Mouse (Mus musculus) erythroblast, embryonic 14.5 days (primary cell): ENCODE measurements around the gene Hnrnpl. TPM values are rescaled to one million over a fixed set of nuclear protein-coding genes. Genes with fewer than 3 reads are reported as not detected.

Source experiments
- H3K27me3 ChIP-seq: 2 replicates; pipeline ENCODE4 v1.6.1; 2012; ENCODE audit warnings: inconsistent platforms; ENCODE audit not compliant: control insufficient read depth
- H3K36me3 ChIP-seq: 2 replicates; pipeline ENCODE4 v1.6.1; 2012; ENCODE audit warnings: mild to moderate bottlenecking, inconsistent platforms; ENCODE audit not compliant: control insufficient read depth
- H3K4me1 ChIP-seq: 2 replicates; pipeline ENCODE4 v1.6.1; 2012; ENCODE audit warnings: inconsistent platforms; ENCODE audit not compliant: control insufficient read depth
- H3K4me3 ChIP-seq: replicated peaks from 2 replicates; pipeline ENCODE3; 2012; ENCODE audit warnings: moderate library complexity, mild to moderate bottlenecking, inconsistent platforms
- H3K9me3 ChIP-seq: 2 replicates; pipeline ENCODE4 v1.6.1; 2012; ENCODE audit warnings: low read length, inconsistent platforms, mixed read lengths; ENCODE audit not compliant: control insufficient read depth
- GATA1 ChIP-seq: IDR thresholded peaks from 2 replicates; pipeline ENCODE4 v1.6.1; 2012; ENCODE audit warnings: low read length, inconsistent platforms, mixed read lengths
- TAL1 ChIP-seq: IDR thresholded peaks from 3 replicates; pipeline ENCODE4 v1.6.1; 2012; ENCODE audit warnings: low read length, inconsistent platforms, mixed read lengths
- polyA plus RNA-seq: library from polyadenylated mRNA; stranded (reverse); fragments of >175 nt; gene quantifications from 2 replicates; pipeline ENCODE4 v1.2.3, GENCODE M21; 2012

Hnrnpl gene
- polyA plus RNA-seq, 1 experiment, result 24.2 TPM

DNA sequence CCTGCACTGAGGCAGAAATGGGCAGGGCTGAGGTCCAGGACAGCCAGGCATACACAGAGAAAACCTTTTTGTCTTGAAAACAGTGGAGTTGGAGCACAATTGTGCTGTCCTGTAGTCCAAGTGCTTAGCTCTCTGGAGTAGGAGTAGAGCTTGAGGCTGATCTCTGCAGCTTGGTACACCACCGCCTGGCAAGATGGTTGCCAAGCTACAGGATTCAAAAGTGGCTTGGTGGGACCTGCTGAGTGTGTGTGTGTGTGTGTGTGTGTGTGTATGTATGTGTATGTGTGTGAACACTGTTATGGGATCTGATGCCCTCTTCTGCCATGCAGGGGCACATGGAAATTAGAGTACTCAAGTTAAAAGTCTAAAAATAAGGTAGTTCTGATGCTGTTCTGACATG, 14.2 kb downstream of the Hnrnpl start:
- no peak for TF ChIP-seq GATA1
- no peak for TF ChIP-seq TAL1
- Histone ChIP-seq H3K9me3 (no peaks in the 10 kb centered on the region), H3K27me3 (no peaks in the 10 kb centered on the region), H3K4me1 (peaks cover 59% of the 10 kb centered on the region), H3K36me3 (peaks cover 66% of the 10 kb centered on the region), H3K4me3 (no peak overlapping the region)

DNA sequence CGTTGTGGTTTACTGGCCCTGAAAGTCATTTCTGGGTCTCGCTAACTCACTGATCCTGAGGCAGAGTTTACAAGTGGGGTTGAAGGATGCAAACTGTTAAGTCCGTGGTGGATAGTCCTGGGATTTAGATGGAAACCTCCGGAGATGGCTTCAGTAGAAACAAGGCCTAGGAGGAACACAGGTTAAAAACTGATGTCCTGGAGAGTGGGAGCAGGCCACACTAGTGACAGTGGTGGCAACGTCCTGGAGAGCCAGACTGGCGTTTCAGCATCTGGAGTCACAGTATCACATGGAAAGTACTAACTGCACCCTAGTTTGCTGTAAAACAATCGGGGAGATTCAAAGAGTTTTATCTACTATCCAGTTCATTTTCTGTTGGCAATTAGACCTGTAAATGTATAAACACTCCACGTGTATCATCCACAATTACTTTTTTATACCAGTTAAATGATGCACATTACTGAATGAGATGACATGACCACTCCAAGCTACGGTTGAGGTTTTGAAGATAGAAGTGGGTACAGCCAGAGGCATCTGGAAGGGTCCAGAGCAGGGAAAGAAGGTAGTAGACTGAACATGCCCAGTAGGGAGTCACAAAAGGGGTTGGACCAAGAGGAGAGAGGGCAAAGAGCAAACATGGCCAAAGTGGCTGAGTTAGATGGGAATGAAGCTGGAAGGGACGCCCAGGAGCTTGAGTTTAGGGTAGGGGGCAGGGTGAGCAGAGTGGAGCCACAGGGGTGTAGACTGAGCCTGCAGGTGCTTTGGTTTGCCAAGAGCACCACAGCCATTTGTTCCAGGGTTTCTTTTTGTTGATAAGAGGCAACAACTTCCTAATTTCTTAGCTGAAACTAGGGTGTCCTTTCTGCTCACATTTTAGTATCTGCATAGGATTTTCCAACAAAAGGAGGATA, 14.9 kb downstream of the Hnrnpl start:
- no peaks in the 10 kb centered on the region for H3K27me3 ChIP-seq
- H3K36me3 ChIP-seq, result peaks cover 59% of the 10 kb centered on the region
- H3K4me3 ChIP-seq, result no peak overlapping the region
- H3K9me3 ChIP-seq, result no peaks in the 10 kb centered on the region
- peaks cover 52% of the 10 kb centered on the region for H3K4me1 ChIP-seq
- TF ChIP-seq TAL1 (no peak), GATA1 (no peak)

DNA sequence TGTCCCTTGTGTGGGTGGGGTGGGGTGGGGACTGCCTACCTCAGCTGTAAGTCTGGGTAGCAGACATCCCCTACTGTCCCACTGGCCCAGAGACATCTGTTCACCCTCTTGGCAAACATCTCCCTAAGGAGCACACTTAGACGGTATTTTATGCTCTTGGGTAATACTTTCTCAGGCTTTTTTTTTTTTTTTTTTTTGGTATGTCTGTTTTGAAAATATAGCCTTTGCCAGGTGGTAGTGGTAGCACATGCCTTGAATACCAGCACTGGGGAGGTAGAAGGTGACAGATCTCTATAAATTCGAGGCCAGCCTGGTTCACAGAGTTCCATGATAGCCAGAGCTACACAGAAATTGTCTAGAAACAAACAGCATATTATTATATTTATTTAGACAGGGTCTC, 15.6 kb downstream of the Hnrnpl start:
- peaks cover 45% of the 10 kb centered on the region for H3K4me1 ChIP-seq

GRCm38 (mm10) chr7:28824941-28825685, 16.8 kb downstream of the Hnrnpl start, which contains the start of gene Ech1:
Gene Ech1, plus strand, starts transcription at chr7:28825217.
- TF ChIP-seq TAL1, result no peak
- peak within 1 kb of the TSS; percentile 72 for H3K4me3 ChIP-seq
- no peaks in the 10 kb centered on the region for H3K27me3 ChIP-seq
- H3K9me3 ChIP-seq, result no peaks in the 10 kb centered on the region
- H3K4me1 ChIP-seq, result peaks cover 38% of the 10 kb centered on the region
- H3K36me3 ChIP-seq, result peaks cover 49% of the 10 kb centered on the region

More for the DNA sequence above, 15.6 kb downstream of the Hnrnpl start:
- H3K36me3 ChIP-seq, result peaks cover 54% of the 10 kb centered on the region
- no peak for TF ChIP-seq GATA1
- no peak for TF ChIP-seq TAL1
- no peak overlapping the region for H3K4me3 ChIP-seq
- no peaks in the 10 kb centered on the region for H3K27me3 ChIP-seq
- H3K9me3 ChIP-seq, result no peaks in the 10 kb centered on the region

DNA sequence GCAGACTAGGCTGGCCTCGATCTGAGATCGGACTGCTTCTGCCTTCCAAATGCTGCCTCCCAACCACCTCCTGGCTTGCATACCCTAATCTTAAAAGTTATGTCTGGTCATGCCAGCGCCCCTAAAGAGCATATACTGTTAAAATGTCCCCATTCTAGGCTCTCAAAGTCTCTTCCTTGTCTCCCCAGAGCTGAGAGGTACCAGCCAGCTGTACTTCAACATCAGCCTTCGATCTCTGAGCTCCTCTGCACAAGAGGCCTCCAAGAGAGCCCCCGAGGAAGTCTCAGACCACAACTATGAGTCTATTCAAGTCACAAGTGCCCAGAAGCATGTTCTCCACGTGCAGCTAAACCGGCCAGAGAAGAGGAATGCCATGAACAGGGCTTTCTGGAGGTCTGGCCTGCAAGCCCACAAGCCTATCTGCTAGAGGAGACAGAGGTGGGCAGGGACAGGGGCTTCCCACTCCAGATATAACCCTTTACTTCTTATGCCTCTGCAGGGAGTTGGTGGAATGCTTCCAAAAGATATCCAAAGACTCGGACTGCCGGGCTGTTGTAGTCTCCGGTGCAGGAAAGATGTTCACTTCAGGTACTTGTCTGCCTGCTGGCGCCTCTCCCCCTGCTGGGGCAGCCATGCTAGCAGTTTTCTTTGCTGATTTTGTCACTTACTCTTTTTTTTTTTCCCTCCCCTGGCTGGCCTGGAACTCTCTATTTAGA, 17.5 kb downstream of the Hnrnpl start:
- Histone ChIP-seq H3K36me3 (peaks cover 49% of the 10 kb centered on the region), H3K27me3 (no peaks in the 10 kb centered on the region), H3K9me3 (no peaks in the 10 kb centered on the region), H3K4me1 (peaks cover 38% of the 10 kb centered on the region), H3K4me3 (peak overlapping the region; percentile 72)
- TF ChIP-seq GATA1 (no peak), TAL1 (no peak)

- H3K4me3 ChIP-seq, result no peak overlapping the region
- no peaks in the 10 kb centered on the region for H3K27me3 ChIP-seq
- peaks cover 42% of the 10 kb centered on the region for H3K4me1 ChIP-seq
- TF ChIP-seq GATA1 (no peak), TAL1 (no peak)
- H3K9me3 ChIP-seq, result no peaks in the 10 kb centered on the region
- peaks cover 48% of the 10 kb centered on the region for H3K36me3 ChIP-seq
Measured at GRCm38 (mm10) chr7:28826402-28826772, 18.0 kb downstream of the Hnrnpl start.

GRCm38 (mm10) chr7:28827338-28827737, 19.0 kb downstream of the Hnrnpl start:
- Histone ChIP-seq H3K4me3 (no peak overlapping the region), H3K27me3 (no peaks in the 10 kb centered on the region), H3K36me3 (peaks cover 47% of the 10 kb centered on the region), H3K4me1 (peaks cover 47% of the 10 kb centered on the region), H3K9me3 (no peaks in the 10 kb centered on the region)
- TF ChIP-seq GATA1 (no peak), TAL1 (no peak)

GRCm38 (mm10) chr7:28829821-28830220, 21.5 kb downstream of the Hnrnpl start:
- H3K36me3 ChIP-seq, result peaks cover 35% of the 10 kb centered on the region
- H3K9me3 ChIP-seq, result no peaks in the 10 kb centered on the region
- no peaks in the 10 kb centered on the region for H3K27me3 ChIP-seq
- peaks cover 36% of the 10 kb centered on the region for H3K4me1 ChIP-seq
- no peak overlapping the region for H3K4me3 ChIP-seq
- TF ChIP-seq TAL1 (no peak), GATA1 (no peak)

- TF ChIP-seq TAL1, result no peak
- TF ChIP-seq GATA1, result no peak
- H3K36me3 ChIP-seq, result peaks cover 33% of the 10 kb centered on the region
Measured at GRCm38 (mm10) chr7:28830981-28831380, 22.6 kb downstream of the Hnrnpl start.

More at GRCm38 (mm10) chr7:28830981-28831380, 22.6 kb downstream of the Hnrnpl start:
- Histone ChIP-seq H3K4me1 (peaks cover 27% of the 10 kb centered on the region), H3K9me3 (no peaks in the 10 kb centered on the region), H3K4me3 (no peak overlapping the region), H3K27me3 (no peaks in the 10 kb centered on the region)
